Mouse (Mus musculus): Measurements from ENCODE around the gene Ubqln4. TPM values are rescaled to one million over a fixed set of nuclear protein-coding genes. Genes with fewer than 3 reads are reported as not detected.

Ubqln4 gene
- polyA plus RNA-seq, 1 experiment from 2014 or later, result 39.3 TPM

DNA sequence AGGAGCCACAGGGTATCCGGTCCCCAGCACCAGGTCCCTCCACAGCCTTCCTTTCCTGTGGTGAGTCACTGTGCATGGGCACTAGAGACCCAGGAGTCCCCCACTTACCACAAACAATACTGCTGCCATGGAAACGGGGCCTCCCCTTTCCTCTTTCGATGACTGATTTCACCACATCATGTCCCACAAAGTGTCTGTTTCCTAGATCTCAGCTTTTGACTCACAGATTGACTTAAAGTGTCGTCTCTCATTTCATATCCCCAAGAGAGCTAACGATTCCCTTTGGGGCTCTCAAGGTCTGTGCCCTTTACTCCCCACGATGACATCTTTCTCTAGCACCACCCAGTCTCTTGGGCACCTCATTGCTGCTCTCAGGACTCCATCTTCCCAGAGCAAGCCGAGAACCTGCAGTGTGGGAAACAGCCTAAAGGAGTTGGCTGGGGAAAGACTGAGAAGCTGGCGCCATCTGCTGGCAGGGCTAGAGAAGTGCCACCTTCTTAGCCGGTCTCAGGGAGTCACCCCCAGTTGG is 31.7 kb upstream of the Ubqln4 start:
- Histone ChIP-seq H3K4me1 (replicated peaks; ENCODE audit: control insufficient read depth, insufficient read depth, low read length) (peaks cover 6% of the 10 kb centered on the region), H3K27me3 (ENCODE audit: control insufficient read depth, insufficient read depth, low read depth, low read length) (no peaks in the 10 kb centered on the region), H3K4me3 (ENCODE audit: low read length) (no peak overlapping the region), H3K9me3 (ENCODE audit: control insufficient read depth, low read length) (no peaks in the 10 kb centered on the region), H3K36me3 (ENCODE audit: control insufficient read depth, insufficient read depth, low read length) (0 out of 2 replicates have a peak, but pooled peaks cover 2% of the 10 kb centered on the region), H3K4me2 (ENCODE audit: low read depth, low read length) (no peak overlapping the region), H3K27ac (ENCODE audit: low read length) (no peak overlapping the region), H3K9ac (ENCODE audit: low read length) (no peak overlapping the region)
- peak; percentile 29 for ATAC-seq (ENCODE audit: low read depth)
- 21% methylated on average over 9 of the region's 9 CpGs for WGBS

DNA sequence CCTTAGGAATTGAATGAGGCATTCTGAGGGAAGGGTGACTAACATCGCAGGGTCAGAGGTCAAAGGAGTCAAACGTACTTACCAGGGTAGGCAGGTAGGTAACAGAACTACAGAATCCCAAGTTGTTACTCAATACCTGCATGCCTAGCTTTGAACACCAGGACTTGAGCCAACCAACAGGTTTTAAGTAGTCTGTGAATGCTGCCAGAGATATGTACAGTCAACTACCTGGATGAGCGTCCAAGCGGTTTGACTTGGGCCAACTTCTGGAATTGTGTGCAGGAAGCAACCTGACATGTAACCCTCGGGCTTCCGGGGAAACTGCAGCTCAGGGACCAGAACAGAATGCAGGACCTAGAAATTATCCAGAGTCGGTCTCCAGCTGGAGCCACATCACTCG is 30.5 kb upstream of the Ubqln4 start:
- H3K4me1 ChIP-seq (replicated peaks; ENCODE audit: control insufficient read depth, insufficient read depth, low read length), result peaks cover 15% of the 10 kb centered on the region
- no peak for ATAC-seq (ENCODE audit: low read depth)
- no peaks in the 10 kb centered on the region for H3K9me3 ChIP-seq (ENCODE audit: control insufficient read depth, low read length)
- WGBS, result 80% methylated on average over 8 of the region's 8 CpGs
- no peaks in the 10 kb centered on the region for H3K27me3 ChIP-seq (ENCODE audit: control insufficient read depth, insufficient read depth, low read depth, low read length)
- H3K9ac ChIP-seq (ENCODE audit: low read length), result no peak overlapping the region
- 0 out of 2 replicates have a peak, but pooled peaks cover 2% of the 10 kb centered on the region for H3K36me3 ChIP-seq (ENCODE audit: control insufficient read depth, insufficient read depth, low read length)
- no peak overlapping the region for H3K27ac ChIP-seq (ENCODE audit: low read length)
- H3K4me3 ChIP-seq (ENCODE audit: low read length), result no peak overlapping the region
- no peak overlapping the region for H3K4me2 ChIP-seq (ENCODE audit: low read depth, low read length)

DNA sequence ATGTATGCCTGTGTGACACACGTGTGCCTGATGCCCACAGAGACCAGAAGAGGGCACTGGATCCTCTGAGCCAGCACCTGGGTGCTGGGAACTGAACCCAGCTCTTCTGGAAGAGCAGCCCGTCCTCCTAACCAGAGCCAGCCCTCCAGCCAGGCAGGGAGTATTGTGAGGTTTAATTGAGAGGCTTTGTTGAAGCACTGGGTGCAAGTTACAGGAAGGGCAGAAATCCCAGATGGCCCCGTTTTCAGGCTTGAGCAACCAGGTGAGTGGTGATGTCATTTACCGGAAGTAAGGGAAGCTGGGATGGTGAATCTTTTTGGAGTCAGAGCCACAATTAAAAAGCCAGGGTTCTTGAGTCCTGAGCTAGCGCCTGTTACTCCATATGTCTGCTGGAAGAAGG is 28.5 kb upstream of the Ubqln4 start:
- no peak overlapping the region for H3K27ac ChIP-seq (ENCODE audit: low read length)
- 0 out of 2 replicates have a peak, but pooled peaks cover 2% of the 10 kb centered on the region for H3K36me3 ChIP-seq (ENCODE audit: control insufficient read depth, insufficient read depth, low read length)
- no peaks in the 10 kb centered on the region for H3K9me3 ChIP-seq (ENCODE audit: control insufficient read depth, low read length)
- H3K9ac ChIP-seq (ENCODE audit: low read length), result no peak overlapping the region
- no peak overlapping the region for H3K4me3 ChIP-seq (ENCODE audit: low read length)
- ATAC-seq (ENCODE audit: low read depth), result no peak
- H3K4me1 ChIP-seq (replicated peaks; ENCODE audit: control insufficient read depth, insufficient read depth, low read length), result peaks cover 27% of the 10 kb centered on the region
- H3K4me2 ChIP-seq (ENCODE audit: low read depth, low read length), result no peak overlapping the region
- no peaks in the 10 kb centered on the region for H3K27me3 ChIP-seq (ENCODE audit: control insufficient read depth, insufficient read depth, low read depth, low read length)
- 78% methylated on average over 5 of the region's 5 CpGs for WGBS

DNA sequence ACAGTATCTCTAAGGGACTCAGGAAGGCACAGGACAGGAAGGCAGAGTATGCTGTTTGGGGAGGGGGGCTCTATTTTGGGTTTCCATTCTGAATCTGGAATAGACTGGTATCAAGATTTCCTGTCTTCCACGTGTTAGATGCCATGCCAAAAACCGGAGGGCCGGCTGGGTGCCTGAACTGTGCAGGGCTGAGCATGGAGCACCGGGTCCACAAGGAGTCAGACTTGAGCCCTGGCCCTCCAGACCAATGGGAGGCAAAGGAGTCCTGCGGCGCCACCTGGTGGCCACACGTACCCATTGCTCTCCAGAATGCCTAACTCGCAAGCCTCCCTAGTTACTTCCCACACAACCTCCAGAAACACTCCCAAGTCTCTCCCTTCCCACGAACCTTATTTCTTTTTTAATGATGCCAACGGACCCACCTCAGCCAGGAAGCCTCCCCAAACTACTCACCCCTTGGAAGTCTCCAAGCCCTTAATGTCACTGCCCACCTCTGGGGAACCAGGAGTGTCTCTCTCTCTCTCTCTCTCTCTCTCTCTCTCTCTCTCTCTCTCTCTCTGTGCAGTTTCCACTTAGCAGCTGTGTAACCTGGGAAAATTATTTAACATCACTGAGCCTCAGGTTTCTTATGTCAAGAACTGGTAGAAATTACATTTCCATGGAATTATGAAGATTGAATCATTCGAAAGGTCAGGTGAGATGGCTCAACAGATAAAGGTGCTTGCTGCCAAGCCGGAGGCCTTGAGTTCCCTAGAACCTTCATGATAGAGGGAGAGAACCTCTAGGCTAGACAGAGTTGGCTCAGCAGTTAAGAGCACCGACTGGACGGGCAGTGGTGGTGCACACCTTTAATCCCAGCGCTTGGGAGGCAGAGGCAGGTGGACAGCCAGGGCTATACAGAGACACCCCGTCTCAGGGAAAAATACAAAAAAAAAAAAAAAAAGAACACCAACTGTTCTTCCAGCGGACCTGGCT is 27.1 kb upstream of the Ubqln4 start:
- WGBS, result 32% methylated on average over 17 of the region's 17 CpGs
- Histone ChIP-seq H3K27me3 (ENCODE audit: control insufficient read depth, insufficient read depth, low read depth, low read length) (no peaks in the 10 kb centered on the region), H3K4me1 (replicated peaks; ENCODE audit: control insufficient read depth, insufficient read depth, low read length) (peaks cover 32% of the 10 kb centered on the region), H3K36me3 (ENCODE audit: control insufficient read depth, insufficient read depth, low read length) (0 out of 2 replicates have a peak, but pooled peaks cover 2% of the 10 kb centered on the region), H3K4me2 (ENCODE audit: low read depth, low read length) (no peak overlapping the region), H3K27ac (ENCODE audit: low read length) (peak overlapping the region; percentile 45; the same call in 1 of the 2 replicates), H3K4me3 (ENCODE audit: low read length) (no peak overlapping the region), H3K9ac (ENCODE audit: low read length) (no peak overlapping the region), H3K9me3 (ENCODE audit: control insufficient read depth, low read length) (no peaks in the 10 kb centered on the region)
- peak; percentile 87 for ATAC-seq (ENCODE audit: low read depth)

DNA sequence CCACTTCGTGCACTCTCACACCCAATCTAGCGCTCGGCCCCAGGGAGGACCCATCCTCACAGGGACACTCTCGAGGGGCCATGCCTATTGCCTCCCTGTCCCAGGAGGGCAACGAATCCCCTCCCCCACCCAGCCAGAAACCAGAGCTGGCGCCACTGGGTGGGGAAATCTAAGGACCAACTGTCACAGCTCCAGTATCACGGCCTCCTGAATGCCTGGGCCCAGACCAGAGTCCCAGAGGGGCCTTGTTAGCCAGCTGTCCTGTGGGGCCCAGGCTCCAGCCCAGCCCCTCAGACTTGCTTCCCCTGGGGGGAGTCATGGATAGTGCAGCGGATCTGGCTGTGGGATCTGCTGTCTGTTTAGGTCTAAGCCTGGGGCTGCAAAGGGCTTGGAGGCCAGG is 26.0 kb upstream of the Ubqln4 start:
- Histone ChIP-seq H3K4me1 (replicated peaks; ENCODE audit: control insufficient read depth, insufficient read depth, low read length) (peaks cover 32% of the 10 kb centered on the region), H3K27me3 (ENCODE audit: control insufficient read depth, insufficient read depth, low read depth, low read length) (no peaks in the 10 kb centered on the region), H3K9me3 (ENCODE audit: control insufficient read depth, low read length) (no peaks in the 10 kb centered on the region), H3K4me2 (ENCODE audit: low read depth, low read length) (no peak overlapping the region), H3K36me3 (ENCODE audit: control insufficient read depth, insufficient read depth, low read length) (0 out of 2 replicates have a peak, but pooled peaks cover 2% of the 10 kb centered on the region), H3K4me3 (ENCODE audit: low read length) (no peak overlapping the region), H3K9ac (ENCODE audit: low read length) (peak overlapping the region; percentile 40), H3K27ac (ENCODE audit: low read length) (peak overlapping the region; percentile 37)
- no peak for ATAC-seq (ENCODE audit: low read depth)
- 38% methylated on average over 8 of the region's 8 CpGs for WGBS

DNA sequence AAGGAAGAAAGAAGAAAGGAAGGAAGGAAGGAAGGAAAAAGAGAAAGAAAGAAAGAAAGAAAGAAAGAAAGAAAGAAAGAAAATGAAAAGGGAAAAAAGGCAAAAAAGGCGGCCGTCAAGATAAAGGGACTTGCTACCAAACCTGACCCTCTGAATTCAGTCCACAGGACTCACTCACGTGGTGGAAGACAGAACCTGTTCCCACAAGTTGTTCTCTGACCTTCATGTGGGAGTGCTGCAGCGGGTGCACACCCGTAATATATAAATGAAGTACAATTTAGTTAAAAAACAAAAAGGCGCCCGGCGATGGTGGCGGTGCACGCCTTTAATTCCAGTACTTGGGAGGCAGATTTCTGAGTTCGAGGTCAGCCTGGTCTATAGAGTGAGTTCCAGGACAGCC is 24.9 kb upstream of the Ubqln4 start:
- Histone ChIP-seq H3K27me3 (ENCODE audit: control insufficient read depth, insufficient read depth, low read depth, low read length) (no peaks in the 10 kb centered on the region), H3K27ac (ENCODE audit: low read length) (no peak overlapping the region), H3K36me3 (ENCODE audit: control insufficient read depth, insufficient read depth, low read length) (0 out of 2 replicates have a peak, but pooled peaks cover 2% of the 10 kb centered on the region), H3K9me3 (ENCODE audit: control insufficient read depth, low read length) (no peaks in the 10 kb centered on the region), H3K4me2 (ENCODE audit: low read depth, low read length) (no peak overlapping the region), H3K9ac (ENCODE audit: low read length) (no peak overlapping the region), H3K4me3 (ENCODE audit: low read length) (no peak overlapping the region), H3K4me1 (replicated peaks; ENCODE audit: control insufficient read depth, insufficient read depth, low read length) (peaks cover 33% of the 10 kb centered on the region)
- ATAC-seq (ENCODE audit: low read depth), result no peak
- 83% methylated on average over 11 of the region's 11 CpGs for WGBS

GRCm38 (mm10) chr3:88529204-88530000 is 24.2 kb upstream of the Ubqln4 start:
- no peak for ATAC-seq (ENCODE audit: low read depth)
- Histone ChIP-seq H3K27me3 (ENCODE audit: control insufficient read depth, insufficient read depth, low read depth, low read length) (no peaks in the 10 kb centered on the region), H3K4me1 (replicated peaks; ENCODE audit: control insufficient read depth, insufficient read depth, low read length) (peaks cover 40% of the 10 kb centered on the region), H3K4me2 (ENCODE audit: low read depth, low read length) (peak overlapping the region; percentile 65), H3K9me3 (ENCODE audit: control insufficient read depth, low read length) (no peaks in the 10 kb centered on the region), H3K4me3 (ENCODE audit: low read length) (no peak overlapping the region), H3K9ac (ENCODE audit: low read length) (peak overlapping the region; percentile 93), H3K36me3 (ENCODE audit: control insufficient read depth, insufficient read depth, low read length) (0 out of 2 replicates have a peak, but pooled peaks cover 2% of the 10 kb centered on the region), H3K27ac (ENCODE audit: low read length) (no peak overlapping the region)
- 38% methylated on average over 7 of the region's 7 CpGs for WGBS

GRCm38 (mm10) chr3:88530082-88530864 is 23.3 kb upstream of the Ubqln4 start:
- H3K27ac ChIP-seq (ENCODE audit: low read length), result no peak overlapping the region; the same call in 1 of the 2 replicates
- H3K4me2 ChIP-seq (ENCODE audit: low read depth, low read length), result peak overlapping the region; percentile 65
- peak overlapping the region; percentile 74 for H3K4me3 ChIP-seq (ENCODE audit: low read length)
- peaks cover 49% of the 10 kb centered on the region for H3K4me1 ChIP-seq (replicated peaks; ENCODE audit: control insufficient read depth, insufficient read depth, low read length)
- H3K9me3 ChIP-seq (ENCODE audit: control insufficient read depth, low read length), result no peaks in the 10 kb centered on the region
- no peak for ATAC-seq (ENCODE audit: low read depth)
- H3K36me3 ChIP-seq (ENCODE audit: control insufficient read depth, insufficient read depth, low read length), result no peaks in the 10 kb centered on the region
- peak overlapping the region; percentile 93 for H3K9ac ChIP-seq (ENCODE audit: low read length)
- WGBS, result 18% methylated on average over 11 of the region's 11 CpGs
- no peaks in the 10 kb centered on the region for H3K27me3 ChIP-seq (ENCODE audit: control insufficient read depth, insufficient read depth, low read depth, low read length)
